22 mouse cellular contexts compared by ENCODE assay signal in the genomic region with DNA sequence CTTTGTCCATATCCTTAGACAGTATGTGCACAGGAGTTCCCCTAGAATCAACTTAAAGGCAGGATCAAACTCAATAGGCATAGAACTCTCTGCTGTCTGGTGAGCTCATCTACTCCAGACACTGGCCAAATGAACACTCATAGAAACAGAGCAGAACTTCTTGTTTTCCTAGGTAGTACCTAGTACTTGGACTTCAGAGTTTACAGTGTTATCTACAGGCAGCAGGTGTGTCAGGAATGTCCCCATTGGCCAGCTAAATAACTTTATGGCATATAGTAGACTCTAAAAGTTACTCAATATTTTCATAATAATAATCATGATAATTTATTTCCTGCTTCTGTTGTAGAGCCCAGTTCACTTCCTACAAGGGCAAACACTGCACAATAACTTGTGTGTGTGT. TPM values are rescaled to one million over a fixed set of nuclear protein-coding genes. Genes with fewer than 3 reads are reported as not detected.
DNase-seq lines count a peak whose midpoint lies in the region; ATAC-seq and TF ChIP-seq lines count a peak whose summit lies in the region.
"Had no signal": no experiment of that assay in that cellular context is flagged by ENCODE, and none has a peak within 500 bp of the region (broad histone marks: within the 10 kb centered on the region; RNA-seq: fewer than 3 reads in every experiment).

No protein-coding gene starts in this region.

- DNase-seq in stomach, postnatal 0 days (ENCODE audit: low spot score) = no peak
- DNase-seq in urinary bladder, adult 18-20 months (ENCODE audit: low spot score in 2 of 2) = no peak
- no peak for DNase-seq in thymus, postnatal 14 days
- DNase-seq: adrenal gland, adult 2 months; adrenal gland, postnatal 10 days; adrenal gland, postnatal 25 days; cerebellum, adult 11 months; cerebellum, adult 18-20 months; cerebellum, adult 8-10 months; cerebellum, adult 9-11 months; cerebellum, postnatal 14 days; cerebellum, postnatal 36 days; embryo, embryonic 11 days had no signal

- H3K9ac ChIP-seq in intestine, embryonic 16.5 days (ENCODE audit: low read depth, low read length) = no peak overlapping the region
- no peak overlapping the region for H3K9ac ChIP-seq in stomach, postnatal 0 days (ENCODE audit: low read length)
- H3K9ac ChIP-seq in midbrain, embryonic 16.5 days (ENCODE audit: low read depth, low read length) = no peak overlapping the region
- H3K9ac ChIP-seq: embryonic facial prominence, embryonic 13.5 days; embryonic facial prominence, embryonic 15.5 days; forebrain, embryonic 12.5 days had no signal

- no peak overlapping the region for H3K4me3 ChIP-seq in intestine, embryonic 16.5 days (ENCODE audit: low read length)
- no peak overlapping the region for H3K4me3 ChIP-seq in small intestine, adult 2 months (ENCODE audit: low read depth, low read length)
- no peak overlapping the region for H3K4me3 ChIP-seq in stomach, postnatal 0 days (ENCODE audit: low read depth, low read length)
- no peak overlapping the region for H3K4me3 ChIP-seq in midbrain, embryonic 16.5 days (ENCODE audit: low read depth, low read length)
- H3K4me3 ChIP-seq: embryonic facial prominence, embryonic 13.5 days; embryonic facial prominence, embryonic 15.5 days; erythroblast, embryonic 14.5 days; forebrain, embryonic 10.5 days; forebrain, embryonic 12.5 days had no signal

- H3K4me1 ChIP-seq in intestine, embryonic 16.5 days (ENCODE audit: control insufficient read depth, insufficient read depth, low read length) = no peaks in the 10 kb centered on the region
- peaks cover 3% of the 10 kb centered on the region; the same call in 1 of the 2 replicates for H3K4me1 ChIP-seq in small intestine, adult 2 months (ENCODE audit: control insufficient read depth, insufficient read depth, insufficient read length, low read length)
- H3K4me1 ChIP-seq in stomach, postnatal 0 days (replicated peaks; ENCODE audit: control insufficient read depth, insufficient read depth) = no peaks in the 10 kb centered on the region
- no peaks in the 10 kb centered on the region for H3K4me1 ChIP-seq in midbrain, embryonic 16.5 days (ENCODE audit: control insufficient read depth, insufficient read depth, low read length)
- H3K4me1 ChIP-seq: embryonic facial prominence, embryonic 13.5 days; embryonic facial prominence, embryonic 15.5 days; forebrain, embryonic 10.5 days; forebrain, embryonic 12.5 days had no signal

- H3K4me2 ChIP-seq in intestine, embryonic 16.5 days (ENCODE audit: low read depth, low read length) = no peak overlapping the region
- H3K4me2 ChIP-seq in stomach, postnatal 0 days (replicated peaks; ENCODE audit: low read depth) = no peak overlapping the region
- H3K4me2 ChIP-seq in midbrain, embryonic 16.5 days (ENCODE audit: low read length) = no peak overlapping the region
- H3K4me2 ChIP-seq: embryonic facial prominence, embryonic 13.5 days; embryonic facial prominence, embryonic 15.5 days; forebrain, embryonic 12.5 days had no signal

- peak overlapping the region; percentile 64 for H3K27ac ChIP-seq in intestine, embryonic 16.5 days (ENCODE audit: low read length)
- H3K27ac ChIP-seq in small intestine, adult 2 months (ENCODE audit: insufficient read depth, low read depth, low read length) = peak overlapping the region; percentile 76
- no peak overlapping the region for H3K27ac ChIP-seq in stomach, postnatal 0 days (replicated peaks)
- no peak overlapping the region for H3K27ac ChIP-seq in midbrain, embryonic 16.5 days (ENCODE audit: low read length)
- H3K27ac ChIP-seq: embryonic facial prominence, embryonic 13.5 days; embryonic facial prominence, embryonic 15.5 days; forebrain, embryonic 10.5 days; forebrain, embryonic 12.5 days had no signal

- ATAC-seq in intestine, embryonic 16.5 days = peak; percentile 97
- peak; percentile 95 for ATAC-seq in stomach, postnatal 0 days (ENCODE audit: low FRiP score, low TSS enrichment)
- no peak for ATAC-seq in midbrain, embryonic 16.5 days
- ATAC-seq: forebrain, embryonic 14.5 days had no signal

- TF ChIP-seq EP300 in stomach, postnatal 0 days (optimal IDR thresholded peaks at IDR 0.05) = no peak

- no peak for TF ChIP-seq CTCF in small intestine, adult 2 months (IDR thresholded peaks at IDR 0.05; ENCODE audit: extremely low read depth, insufficient read length, insufficient replicate concordance, low read depth, low read length)
- TF ChIP-seq CTCF in stomach, postnatal 0 days (IDR thresholded peaks at IDR 0.05; ENCODE audit: low read depth) = no peak

- H3K27me3 ChIP-seq in intestine, embryonic 16.5 days (replicated peaks; ENCODE audit: control insufficient read depth, insufficient read depth, low read length) = no peaks in the 10 kb centered on the region
- no peaks in the 10 kb centered on the region for H3K27me3 ChIP-seq in small intestine, adult 2 months (ENCODE audit: control insufficient read depth, insufficient read depth, low read length)
- H3K27me3 ChIP-seq in stomach, postnatal 0 days (ENCODE audit: control insufficient read depth, insufficient read depth, low read length) = no peaks in the 10 kb centered on the region
- H3K27me3 ChIP-seq in midbrain, embryonic 16.5 days (ENCODE audit: control insufficient read depth, insufficient read depth, low read depth, low read length) = no peaks in the 10 kb centered on the region
- H3K27me3 ChIP-seq: embryonic facial prominence, embryonic 13.5 days; embryonic facial prominence, embryonic 15.5 days; forebrain, embryonic 12.5 days had no signal

- no peaks in the 10 kb centered on the region for H3K9me3 ChIP-seq in intestine, embryonic 16.5 days (ENCODE audit: control insufficient read depth, low read length)
- peaks cover under 1% of the 10 kb centered on the region; the same call in 1 of the 2 replicates for H3K9me3 ChIP-seq in stomach, postnatal 0 days (ENCODE audit: control insufficient read depth, low read length)
- no peaks in the 10 kb centered on the region for H3K9me3 ChIP-seq in midbrain, embryonic 16.5 days (replicated peaks; ENCODE audit: control insufficient read depth, low read length, poor library complexity, severe bottlenecking)
- H3K9me3 ChIP-seq: embryonic facial prominence, embryonic 13.5 days; embryonic facial prominence, embryonic 15.5 days; forebrain, embryonic 10.5 days; forebrain, embryonic 12.5 days had no signal

- H3K36me3 ChIP-seq in intestine, embryonic 16.5 days (ENCODE audit: control insufficient read depth, insufficient read depth, low read length) = no peaks in the 10 kb centered on the region
- H3K36me3 ChIP-seq in small intestine, adult 2 months (ENCODE audit: control insufficient read depth, insufficient read depth, low read length) = no peaks in the 10 kb centered on the region
- H3K36me3 ChIP-seq in stomach, postnatal 0 days (ENCODE audit: control insufficient read depth, insufficient read depth, low read length) = no peaks in the 10 kb centered on the region
- H3K36me3 ChIP-seq in midbrain, embryonic 16.5 days (ENCODE audit: control insufficient read depth, insufficient read depth, low read length) = no peaks in the 10 kb centered on the region
- H3K36me3 ChIP-seq: embryonic facial prominence, embryonic 13.5 days; embryonic facial prominence, embryonic 15.5 days; forebrain, embryonic 10.5 days; forebrain, embryonic 12.5 days had no signal

- no peak for TF ChIP-seq POLR2A in small intestine, adult 2 months (IDR thresholded peaks at IDR 0.05; ENCODE audit: low read depth, low read length)

RNA-seq across cellular contexts. Expression of gene Lpp, which starts 16.8 kb away (rescaled TPM):
- polyA plus RNA-seq in intestine, embryonic 16.5 days (2015; fragmentation: Nextera tagmentation; extraction: Ambion mirVana) = 64.7 and 66.5 TPM in 2 replicates
- 14.2 and 23.6 TPM in 2 replicates for polyA plus RNA-seq in small intestine, adult 2 months (2012; rRNA removed)
- 49.8 and 51.3 TPM in 2 replicates for polyA plus RNA-seq in stomach, postnatal 0 days (2015; fragmentation: Nextera tagmentation; extraction: Ambion mirVana)
- 10.3 and 10.7 TPM in 2 replicates for polyA plus RNA-seq in midbrain, embryonic 16.5 days (2015; fragmentation: Nextera tagmentation; extraction: Ambion mirVana)
- polyA plus RNA-seq: erythroblast, embryonic 14.5 days had no signal

Comparison
In these comparisons a context has a peak if more than half of its experiments do, and no peak if none do; other contexts are left out.
1. H3K27ac ChIP-seq: peak in intestine, embryonic 16.5 days (single experiment) and small intestine, adult 2 months (single experiment); none in stomach, postnatal 0 days (single experiment) and midbrain, embryonic 16.5 days (single experiment).